Mouse (Mus musculus) intestine, embryonic 16.5 days (tissue): ENCODE data around the gene Nup107. TPM values are rescaled to one million over a fixed set of nuclear protein-coding genes. Genes with fewer than 3 reads are reported as not detected.

Source experiments
- ATAC-seq: fragments of 200-750 bp; cut with Nextera tagmentation; 2 replicates; pipeline ENCODE4 v1.8.0; 2017; ENCODE audit warnings: moderate TSS enrichment, moderate library complexity
- H3K27ac ChIP-seq: fragments of 300-500 bp; sonication (generic); 2 replicates; pipeline ENCODE4 v1.5.1; 2014; ENCODE audit warnings: mild to moderate bottlenecking, low read length
- H3K27me3 ChIP-seq: fragments of 300-500 bp; sonication (generic); replicated peaks from 2 replicates; pipeline ENCODE4 v1.6.1; 2014; ENCODE audit warnings: low read length, control low read depth, mixed read lengths; ENCODE audit not compliant: control insufficient read depth, insufficient read depth
- H3K36me3 ChIP-seq: fragments of 300-500 bp; sonication (generic); 2 replicates; pipeline ENCODE4 v1.6.1; 2014; ENCODE audit warnings: low read length, control low read depth; ENCODE audit not compliant: control insufficient read depth, insufficient read depth
- H3K4me1 ChIP-seq: fragments of 300-500 bp; sonication (generic); 2 replicates; pipeline ENCODE4 v1.6.1; 2014; ENCODE audit warnings: low read length, control low read depth, mixed read lengths; ENCODE audit not compliant: control insufficient read depth, insufficient read depth
- H3K4me2 ChIP-seq: fragments of 300-500 bp; sonication (generic); 2 replicates; pipeline ENCODE4 v1.6.1; 2014; ENCODE audit warnings: low read depth, low read length, control low read depth
- H3K4me3 ChIP-seq: fragments of 300-500 bp; sonication (generic); 2 replicates; pipeline ENCODE4 v1.5.1; 2014; ENCODE audit warnings: mild to moderate bottlenecking, low read length
- H3K9ac ChIP-seq: fragments of 300-500 bp; sonication (generic); 2 replicates; pipeline ENCODE4 v1.6.1; 2014; ENCODE audit warnings: low read depth, low read length
- H3K9me3 ChIP-seq: fragments of 300-500 bp; sonication (generic); 2 replicates; pipeline ENCODE4 v1.6.1; 2016; ENCODE audit warnings: low read length, control low read depth; ENCODE audit not compliant: control insufficient read depth
- WGBS: fragments of 180-500 bp; shearing (Covaris S2); extraction: QIAGEN DNeasy Blood & Tissue Kit; methylation state at CpG from one replicate; pipeline ENCODE4 v1.1.7; 2014; 5-methylcytosine and 5-hydroxymethylcytosine counted together
- polyA plus RNA-seq: library from polyadenylated mRNA; unstranded; fragments of >200 nt; fragmentation: Nextera tagmentation; extraction: Ambion mirVana; gene quantifications from 2 replicates; pipeline ENCODE4 v1.2.1, GENCODE M21; 2015

The Nup107 gene
- polyA plus RNA-seq, 1 experiment from 2014 or later: 48.8 TPM

- WGBS: 86% methylated on average over 6 of the region's 6 CpGs
- Histone ChIP-seq H3K9me3 (no peaks in the 10 kb centered on the region), H3K4me1 (no peaks in the 10 kb centered on the region), H3K4me3 (no peak overlapping the region), H3K36me3 (peaks cover 2% of the 10 kb centered on the region), H3K9ac (no peak overlapping the region), H3K4me2 (no peak overlapping the region), H3K27me3 (no peaks in the 10 kb centered on the region), H3K27ac (no peak overlapping the region)
- no peak for ATAC-seq
Observed at GRCm38 (mm10) chr10:117808068-117808467, 15.6 kb upstream of the Nup107 start.

- H3K4me2 ChIP-seq: no peak overlapping the region
- no peak for ATAC-seq
Observed at GRCm38 (mm10) chr10:117805919-117806318, 13.4 kb upstream of the Nup107 start.

GRCm38 (mm10) chr10:117803870-117804850 is 11.7 kb upstream of the Nup107 start:
- 89% methylated on average over 31 of the region's 31 CpGs for WGBS

More at GRCm38 (mm10) chr10:117805919-117806318, 13.4 kb upstream of the Nup107 start:
- H3K4me1 ChIP-seq: no peaks in the 10 kb centered on the region
- H3K9ac ChIP-seq: no peak overlapping the region
- no peaks in the 10 kb centered on the region for H3K36me3 ChIP-seq
- no peak overlapping the region for H3K4me3 ChIP-seq
- 58% methylated on average over 9 of the region's 9 CpGs for WGBS
- H3K27ac ChIP-seq: no peak overlapping the region
- no peaks in the 10 kb centered on the region for H3K9me3 ChIP-seq
- H3K27me3 ChIP-seq: no peaks in the 10 kb centered on the region

GRCm38 (mm10) chr10:117801886-117802285 is 9.4 kb upstream of the Nup107 start:
- H3K9ac ChIP-seq: no peak overlapping the region
- H3K27ac ChIP-seq: no peak overlapping the region
- H3K4me1 ChIP-seq: peaks cover 6% of the 10 kb centered on the region
- no peaks in the 10 kb centered on the region for H3K36me3 ChIP-seq
- 94% methylated on average over 9 of the region's 9 CpGs for WGBS
- no peak for ATAC-seq
- no peak overlapping the region for H3K4me2 ChIP-seq
- no peaks in the 10 kb centered on the region for H3K27me3 ChIP-seq
- no peak overlapping the region for H3K4me3 ChIP-seq
- no peaks in the 10 kb centered on the region for H3K9me3 ChIP-seq

More at GRCm38 (mm10) chr10:117803870-117804850, 11.7 kb upstream of the Nup107 start:
- Histone ChIP-seq H3K9me3 (no peaks in the 10 kb centered on the region), H3K4me3 (no peak overlapping the region), H3K27ac (no peak overlapping the region), H3K27me3 (no peaks in the 10 kb centered on the region), H3K4me2 (no peak overlapping the region), H3K4me1 (peaks cover 6% of the 10 kb centered on the region), H3K9ac (no peak overlapping the region), H3K36me3 (no peaks in the 10 kb centered on the region)
- ATAC-seq: no peak

GRCm38 (mm10) chr10:117799806-117800205 is 7.3 kb upstream of the Nup107 start:
- no peak for ATAC-seq
- Histone ChIP-seq H3K4me3 (no peak overlapping the region), H3K9ac (no peak overlapping the region), H3K4me1 (peaks cover 6% of the 10 kb centered on the region), H3K36me3 (no peaks in the 10 kb centered on the region), H3K4me2 (no peak overlapping the region), H3K27me3 (no peaks in the 10 kb centered on the region), H3K27ac (no peak overlapping the region), H3K9me3 (no peaks in the 10 kb centered on the region)
- WGBS: 59% methylated on average over 11 of the region's 11 CpGs

- Histone ChIP-seq H3K4me3 (no peak overlapping the region), H3K4me2 (no peak overlapping the region), H3K4me1 (peaks cover 7% of the 10 kb centered on the region), H3K36me3 (no peaks in the 10 kb centered on the region), H3K9ac (no peak overlapping the region), H3K27me3 (no peaks in the 10 kb centered on the region), H3K9me3 (no peaks in the 10 kb centered on the region), H3K27ac (no peak overlapping the region)
- WGBS: 71% methylated on average over 6 of the region's 6 CpGs
- no peak for ATAC-seq
Observed at GRCm38 (mm10) chr10:117798436-117799035, 6.0 kb upstream of the Nup107 start.

- Histone ChIP-seq H3K4me3 (no peak overlapping the region), H3K9me3 (no peaks in the 10 kb centered on the region), H3K27ac (no peak overlapping the region), H3K4me2 (no peak overlapping the region), H3K36me3 (no peaks in the 10 kb centered on the region), H3K9ac (no peak overlapping the region), H3K4me1 (peaks cover 12% of the 10 kb centered on the region), H3K27me3 (no peaks in the 10 kb centered on the region)
- WGBS: 79% methylated on average over 7 of the region's 7 CpGs
- no peak for ATAC-seq
Observed at GRCm38 (mm10) chr10:117797684-117798083, 5.2 kb upstream of the Nup107 start.

- WGBS: 87% methylated on average over 12 of the region's 12 CpGs
- no peak overlapping the region for H3K4me2 ChIP-seq
- no peaks in the 10 kb centered on the region for H3K9me3 ChIP-seq
- H3K36me3 ChIP-seq: no peaks in the 10 kb centered on the region
- H3K4me1 ChIP-seq: peaks cover 12% of the 10 kb centered on the region
- H3K9ac ChIP-seq: no peak overlapping the region
- H3K4me3 ChIP-seq: no peak overlapping the region
- no peaks in the 10 kb centered on the region for H3K27me3 ChIP-seq
- ATAC-seq: no peak
- no peak overlapping the region for H3K27ac ChIP-seq
Observed at GRCm38 (mm10) chr10:117797106-117797505, 4.6 kb upstream of the Nup107 start.

- Histone ChIP-seq H3K4me1 (peaks cover 16% of the 10 kb centered on the region), H3K36me3 (no peaks in the 10 kb centered on the region), H3K4me2 (no peak overlapping the region), H3K27me3 (no peaks in the 10 kb centered on the region), H3K4me3 (no peak overlapping the region), H3K9ac (no peak overlapping the region), H3K9me3 (no peaks in the 10 kb centered on the region), H3K27ac (no peak overlapping the region)
- WGBS: 93% methylated on average over 7 of the region's 7 CpGs
- ATAC-seq: no peak
Observed at GRCm38 (mm10) chr10:117796181-117796580, 3.7 kb upstream of the Nup107 start.
